ENCODE assay signal across 8 mouse cellular contexts in the genomic region with DNA sequence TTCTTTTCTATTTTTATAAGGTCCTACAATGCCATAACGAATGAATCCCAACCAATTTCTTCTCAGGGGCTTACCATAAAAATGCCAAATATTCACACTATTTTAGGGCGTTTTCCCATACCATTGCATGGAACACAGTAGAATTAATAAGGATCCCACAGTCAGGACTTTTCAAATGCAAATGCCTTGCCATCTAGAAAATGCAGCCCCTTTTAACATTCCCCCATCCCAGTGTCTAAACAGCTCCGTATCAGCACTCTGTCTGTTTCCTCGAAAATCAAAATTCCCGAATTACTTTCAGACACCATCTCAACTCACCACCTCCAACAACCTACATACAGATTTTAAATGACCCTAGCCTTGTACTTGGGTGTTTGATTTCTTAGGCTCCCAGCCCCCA. TPM values are rescaled to one million over a fixed set of nuclear protein-coding genes. Genes with fewer than 3 reads are reported as not detected.
DNase-seq lines count a peak whose midpoint lies in the region; ATAC-seq and TF ChIP-seq lines count a peak whose summit lies in the region.

No protein-coding gene starts in this region.

- no peak overlapping the region for H3K27ac ChIP-seq in lung, embryonic 15.5 days
- no peak overlapping the region for H3K27ac ChIP-seq in forebrain, embryonic 13.5 days
- no peak overlapping the region for H3K27ac ChIP-seq in limb, embryonic 13.5 days
- H3K27ac ChIP-seq in small intestine, adult 2 months (ENCODE audit: insufficient read depth, low read depth, low read length) = 0 out of 2 replicates have a peak overlapping the region, but pooled peaks have one; percentile 63

- 33% methylated on average over 5 of the region's 5 CpGs for WGBS in lung, embryonic 15.5 days
- WGBS in forebrain, embryonic 13.5 days = 15% methylated on average over 5 of the region's 5 CpGs
- WGBS in limb, embryonic 13.5 days = 30% methylated on average over 5 of the region's 5 CpGs
- WGBS in small intestine, adult 2 months = 46% methylated on average over 5 of the region's 5 CpGs

- TF ChIP-seq POLR2A in small intestine, adult 2 months (IDR thresholded peaks at IDR 0.05; ENCODE audit: low read depth, low read length) = no peak

- no peak for ATAC-seq in lung, embryonic 15.5 days (ENCODE audit: borderline replicate concordance, extremely low read depth, low FRiP score, low TSS enrichment)
- ATAC-seq in forebrain, embryonic 13.5 days = no peak
- no peak for ATAC-seq in limb, embryonic 13.5 days (ENCODE audit: low FRiP score, low read depth)

- H3K4me2 ChIP-seq in lung, embryonic 15.5 days = peak overlapping the region; percentile 86
- H3K4me2 ChIP-seq in forebrain, embryonic 13.5 days = peak overlapping the region; percentile 90
- H3K4me2 ChIP-seq in limb, embryonic 13.5 days (replicated peaks) = peak overlapping the region; percentile 84

- no peaks in the 10 kb centered on the region for H3K27me3 ChIP-seq in lung, embryonic 15.5 days
- H3K27me3 ChIP-seq in forebrain, embryonic 13.5 days = no peaks in the 10 kb centered on the region
- H3K27me3 ChIP-seq in limb, embryonic 13.5 days = peaks cover 21% of the 10 kb centered on the region
- H3K27me3 ChIP-seq in small intestine, adult 2 months (ENCODE audit: control insufficient read depth, insufficient read depth, low read length) = no peaks in the 10 kb centered on the region

- H3K4me3 ChIP-seq in lung, embryonic 15.5 days = peak overlapping the region; percentile 94
- peak overlapping the region; percentile 80 for H3K4me3 ChIP-seq in forebrain, embryonic 13.5 days
- H3K4me3 ChIP-seq in limb, embryonic 13.5 days = peak overlapping the region; percentile 73
- H3K4me3 ChIP-seq in small intestine, adult 2 months (ENCODE audit: low read depth, low read length) = peak overlapping the region; percentile 88

- TF ChIP-seq CTCF in small intestine, adult 2 months (IDR thresholded peaks at IDR 0.05; ENCODE audit: extremely low read depth, insufficient read length, insufficient replicate concordance, low read depth, low read length) = no peak

- no peak for DNase-seq in lung, postnatal 25 days (ENCODE audit: low spot score)
- no peak for DNase-seq in urinary bladder, adult 18-20 months (ENCODE audit: low spot score in 2 of 2)
- no peak for DNase-seq in testis, postnatal 10 days (ENCODE audit: low spot score)
- DNase-seq in left cerebral cortex, adult 8-10 months (ENCODE audit: low spot score in 2 of 2) = no peak

- H3K4me1 ChIP-seq in lung, embryonic 15.5 days = peaks cover 33% of the 10 kb centered on the region
- H3K4me1 ChIP-seq in forebrain, embryonic 13.5 days = peaks cover 16% of the 10 kb centered on the region
- H3K4me1 ChIP-seq in limb, embryonic 13.5 days = peaks cover 32% of the 10 kb centered on the region
- H3K4me1 ChIP-seq in small intestine, adult 2 months (ENCODE audit: control insufficient read depth, insufficient read depth, insufficient read length, low read length) = peaks cover 11% of the 10 kb centered on the region; the same call in 1 of the 2 replicates

- H3K9me3 ChIP-seq in lung, embryonic 15.5 days = no peaks in the 10 kb centered on the region
- no peaks in the 10 kb centered on the region for H3K9me3 ChIP-seq in forebrain, embryonic 13.5 days (replicated peaks)
- H3K9me3 ChIP-seq in limb, embryonic 13.5 days = no peaks in the 10 kb centered on the region

- H3K9ac ChIP-seq in lung, embryonic 15.5 days = peak overlapping the region; percentile 91
- peak overlapping the region; percentile 88 for H3K9ac ChIP-seq in forebrain, embryonic 13.5 days
- peak overlapping the region; percentile 88 for H3K9ac ChIP-seq in limb, embryonic 13.5 days

- H3K36me3 ChIP-seq in lung, embryonic 15.5 days = peaks cover 13% of the 10 kb centered on the region; the same call in 1 of the 2 replicates
- H3K36me3 ChIP-seq in forebrain, embryonic 13.5 days (ENCODE audit: poor library complexity, severe bottlenecking) = no peaks in the 10 kb centered on the region; the same call in 1 of the 2 replicates
- peaks cover 8% of the 10 kb centered on the region for H3K36me3 ChIP-seq in limb, embryonic 13.5 days
- H3K36me3 ChIP-seq in small intestine, adult 2 months (ENCODE audit: control insufficient read depth, insufficient read depth, low read length) = no peaks in the 10 kb centered on the region

RNA-seq across cellular contexts. Expression of a gene that starts 1.3 kb away (rescaled TPM):
- polyA plus RNA-seq in lung, embryonic 15.5 days (2015; fragmentation: Nextera tagmentation; extraction: Ambion mirVana) = 30.6 and 32.5 TPM in 2 replicates
- 7.0 and 8.1 TPM in 2 replicates for polyA plus RNA-seq in forebrain, embryonic 13.5 days (2015; fragmentation: Nextera tagmentation; extraction: Ambion mirVana)
- 17.4 and 20.3 TPM in 2 replicates for polyA plus RNA-seq in limb, embryonic 13.5 days (2015; fragmentation: Nextera tagmentation; extraction: Ambion mirVana)
- 15.7 and 33.5 TPM in 2 replicates for polyA plus RNA-seq in small intestine, adult 2 months (2012; rRNA removed)
- total RNA-seq in left cerebral cortex, adult 8-10 months (2022) = 10 to 100 TPM; 25.6 to 27.6 (median 26.7) TPM
